Mouse (Mus musculus): ENCODE results near the gene Bco2.

Bco2 gene

DNA sequence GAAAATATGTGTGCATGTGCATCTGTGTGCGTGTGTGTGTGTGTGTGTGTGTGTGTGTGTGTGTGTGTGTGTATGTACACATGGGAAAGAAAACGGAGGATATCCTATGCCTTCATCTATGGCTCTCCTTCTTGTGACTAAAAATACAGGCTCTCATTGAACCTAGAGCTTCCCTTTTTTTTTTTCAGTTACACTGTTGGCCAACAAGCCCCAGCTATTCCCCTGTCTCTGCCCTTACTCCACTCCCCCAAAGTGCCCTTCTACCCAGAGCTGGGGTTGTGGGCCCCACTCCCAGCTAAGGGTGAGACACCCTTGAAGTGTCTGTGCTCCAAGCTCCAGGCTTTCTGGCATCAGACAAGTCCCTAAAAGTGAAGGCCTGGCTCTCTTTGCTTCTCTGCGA, 52.0 kb downstream of the Bco2 start:
- no peak for DNase-seq

GRCm38 (mm10) chr9:50500974-50501501, 53.9 kb downstream of the Bco2 start:
- no peak for DNase-seq

- no peak for DNase-seq
Observed at GRCm38 (mm10) chr9:50500467-50500973, 54.5 kb downstream of the Bco2 start.

DNA sequence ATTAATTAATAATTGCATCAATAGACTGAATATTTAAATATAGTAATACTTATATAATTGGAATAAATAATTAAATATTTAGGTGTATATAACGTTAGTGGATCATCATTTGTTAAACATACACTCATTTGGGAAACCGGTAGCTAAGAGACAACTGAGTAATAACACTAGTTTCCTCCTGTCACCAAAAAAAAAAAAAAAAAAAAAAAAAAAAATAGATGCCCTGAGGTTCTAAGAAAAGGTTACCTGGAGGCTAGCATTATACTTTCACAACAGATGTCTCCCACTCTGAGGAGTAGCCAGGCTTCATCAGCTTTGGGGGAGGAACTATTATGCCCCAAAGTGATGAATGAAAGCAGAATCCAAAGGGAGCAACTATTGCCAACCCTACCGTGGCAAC, 55.2 kb downstream of the Bco2 start:
- no peak for DNase-seq

DNA sequence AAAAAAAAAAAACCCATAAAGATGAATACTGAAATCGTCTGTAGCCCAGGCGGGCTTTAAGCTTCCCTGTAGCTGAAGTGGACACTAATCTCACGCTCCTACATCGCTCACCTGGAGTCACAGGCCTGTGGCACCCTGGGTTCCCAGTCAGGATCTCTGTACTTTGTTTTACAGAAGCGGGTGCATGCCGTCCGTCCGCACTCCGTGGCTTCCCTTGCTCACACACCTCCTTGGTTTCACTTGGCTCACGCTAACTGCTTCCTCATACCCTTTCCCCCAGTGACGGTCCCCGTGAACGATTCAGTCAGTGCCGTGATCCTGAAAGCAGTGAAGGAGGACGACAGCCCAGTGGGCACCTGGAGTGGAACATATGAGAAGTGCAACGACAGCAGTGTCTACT, 56.2 kb downstream of the Bco2 start:
- no peak for DNase-seq

GRCm38 (mm10) chr9:50497536-50497935, 57.4 kb downstream of the Bco2 start:
- no peak for DNase-seq

- no peak for DNase-seq
Observed at GRCm38 (mm10) chr9:50497076-50497475, 57.9 kb downstream of the Bco2 start.

GRCm38 (mm10) chr9:50496546-50496945, 58.4 kb downstream of the Bco2 start:
- no peak for DNase-seq

DNA sequence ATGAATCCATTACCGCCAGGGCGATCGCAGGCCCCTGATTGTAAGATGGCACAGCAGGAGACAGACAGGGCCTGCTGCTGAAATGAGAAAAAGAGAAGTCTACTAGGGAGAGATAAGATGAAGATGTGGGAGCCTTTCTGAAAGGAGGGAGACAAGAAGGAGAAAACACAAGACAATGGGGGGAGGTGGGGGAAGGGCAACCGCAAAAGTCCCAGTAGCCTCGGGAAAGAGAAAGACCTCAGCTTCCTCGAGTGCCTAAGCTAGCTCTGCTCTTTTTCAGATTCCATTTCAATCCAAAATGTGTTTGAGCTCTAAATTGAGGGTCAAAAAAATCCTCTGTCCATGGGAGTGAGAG, 58.9 kb downstream of the Bco2 start:
- no peak for DNase-seq

DNA sequence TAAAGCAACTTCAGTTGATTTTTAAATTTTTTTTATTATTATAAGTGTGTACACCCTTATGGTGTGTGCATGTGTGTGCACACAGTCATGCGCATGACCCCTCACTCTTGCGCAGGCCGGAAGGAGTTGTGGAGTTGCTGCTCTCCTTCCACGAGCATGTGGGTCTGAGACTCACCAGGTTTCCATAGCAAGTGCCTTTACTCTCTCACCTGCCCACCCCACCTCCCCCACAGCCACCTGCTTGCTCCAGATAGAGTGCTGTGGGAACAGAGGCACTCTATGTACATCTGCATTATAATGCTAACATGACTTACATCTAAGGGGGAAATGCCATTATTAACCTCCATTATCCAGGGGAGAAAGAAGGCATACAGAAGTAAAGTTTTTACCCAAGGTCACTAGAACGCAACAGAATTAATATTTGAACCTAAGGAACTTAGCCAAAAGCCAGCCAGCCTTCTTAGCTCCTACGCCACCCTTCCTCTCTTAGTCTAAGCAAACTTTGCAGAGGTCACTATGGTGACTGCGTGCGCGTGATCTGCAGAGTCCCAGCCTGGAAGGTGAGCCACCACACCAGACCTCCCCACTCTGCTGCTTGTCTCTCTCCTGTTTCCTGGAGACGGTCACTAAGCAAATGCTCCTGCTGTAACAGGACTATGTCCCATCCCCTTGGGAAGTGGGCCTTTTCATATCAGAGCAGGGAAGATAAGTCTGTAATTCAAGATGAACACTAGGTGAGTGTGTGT, 59.4 kb downstream of the Bco2 start:
- DNase-seq = peak; percentile 71

GRCm38 (mm10) chr9:50494311-50494710, 60.7 kb downstream of the Bco2 start, which contains the start of gene Plet1:
Gene Plet1 (plus strand): TSS chr9:50494525.
- peak; percentile 47 for DNase-seq

DNA sequence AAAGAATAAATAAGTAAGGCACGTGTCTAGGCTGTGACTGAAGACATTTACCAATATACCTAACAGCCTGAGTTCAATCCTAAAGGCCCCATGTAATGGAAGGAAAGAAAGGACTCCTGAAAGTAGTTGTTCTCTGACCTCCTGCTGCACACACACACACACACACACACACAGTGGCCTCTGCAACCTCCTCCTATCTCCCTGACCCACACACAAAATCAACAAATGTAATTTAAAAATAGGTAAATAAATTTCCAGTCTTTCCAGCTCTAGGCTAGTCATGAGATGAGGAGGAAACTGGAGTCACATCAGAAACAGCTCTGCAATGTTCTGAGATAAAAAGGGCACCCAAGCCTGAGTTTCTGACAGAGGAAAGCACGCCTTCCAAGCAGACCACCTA, 61.2 kb downstream of the Bco2 start:
- no peak for DNase-seq

GRCm38 (mm10) chr9:50491531-50492045, 63.4 kb downstream of the Bco2 start:
- no peak for DNase-seq

GRCm38 (mm10) chr9:50490836-50491235, 64.1 kb downstream of the Bco2 start:
- DNase-seq = peak; percentile 31

GRCm38 (mm10) chr9:50485521-50485920, 69.5 kb downstream of the Bco2 start:
- no peak for DNase-seq

Data from lung, postnatal 36 days (tissue).